In the genomic region with DNA sequence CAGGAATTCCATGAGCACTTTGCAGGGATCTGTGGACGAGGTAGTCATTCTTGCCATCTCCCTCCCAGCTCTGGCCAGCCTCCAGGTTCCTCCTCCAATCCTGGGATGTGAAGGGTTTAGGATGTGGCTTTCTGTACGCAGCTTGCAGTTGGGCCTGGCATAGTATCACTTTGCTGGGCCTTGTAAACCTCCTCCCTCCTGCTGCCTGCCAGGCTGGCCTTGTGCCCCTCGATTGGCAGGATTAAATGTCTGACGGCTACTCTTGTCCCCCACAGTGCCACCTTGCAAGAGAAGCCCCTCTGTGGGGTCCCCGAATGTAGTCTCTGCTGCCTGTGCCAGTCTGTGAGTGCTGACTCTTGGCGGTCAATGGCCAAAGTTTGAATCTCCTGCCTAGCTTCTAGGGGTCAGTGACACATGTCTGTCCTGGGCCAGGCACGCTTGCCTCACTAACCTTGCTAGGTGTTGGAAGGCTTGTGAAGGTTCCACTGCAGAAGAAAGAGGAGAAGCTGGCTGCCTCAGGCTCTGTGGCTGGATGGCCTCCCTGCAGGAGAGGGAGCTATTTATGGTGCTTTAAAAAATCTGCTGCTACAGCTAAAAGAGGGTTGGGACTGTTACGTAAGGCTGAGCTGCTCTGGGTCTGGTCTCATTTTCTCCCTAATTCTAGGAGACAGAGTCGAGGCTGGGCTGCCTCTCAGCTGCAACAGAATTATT, we compare ENCODE assay signal across 8 mouse cellular contexts. TPM values are rescaled to one million over a fixed set of nuclear protein-coding genes. Genes with fewer than 3 reads are reported as not detected.
A peak's percentile ranks its signal among the peaks of the same experiment; 100 is the strongest.
DNase-seq lines count a peak whose midpoint lies in the region; ATAC-seq and TF ChIP-seq lines count a peak whose summit lies in the region.

No protein-coding gene starts in this region.

- 0 out of 2 replicates have a peak, but pooled peaks have one; percentile 16 for ATAC-seq in lung, postnatal 0 days

- no peaks in the 10 kb centered on the region for H3K27me3 ChIP-seq in embryonic facial prominence, embryonic 10.5 days (replicated peaks; ENCODE audit: low read depth, poor library complexity, severe bottlenecking)
- H3K27me3 ChIP-seq in heart, embryonic 10.5 days (ENCODE audit: insufficient read depth, poor library complexity, severe bottlenecking) = no peaks in the 10 kb centered on the region
- no peaks in the 10 kb centered on the region for H3K27me3 ChIP-seq in lung, postnatal 0 days (replicated peaks; ENCODE audit: insufficient read depth, low read length)

- DNase-seq in adrenal gland, adult 2 months = peak; percentile 45
- no peak for DNase-seq in adrenal gland, postnatal 4 days (ENCODE audit: low spot score in 2 of 2)
- DNase-seq in embryonic facial prominence, embryonic 10.5 days (ENCODE audit: low spot score) = no peak
- DNase-seq in heart, embryonic 10.5 days (ENCODE audit: low spot score) = no peak
- DNase-seq in kidney, postnatal 36 days = peak; percentile 71 to 83
- peak; percentile 57 for DNase-seq in lung, postnatal 0 days (ENCODE audit: low spot score)
- DNase-seq in telencephalon, adult 2 months (ENCODE audit: low read depth, low spot score) = peak; percentile 96
- no peak for DNase-seq in ovary, postnatal 36 days (ENCODE audit: low spot score)

- H3K36me3 ChIP-seq in embryonic facial prominence, embryonic 10.5 days (replicated peaks) = no peaks in the 10 kb centered on the region
- H3K36me3 ChIP-seq in heart, embryonic 10.5 days = no peaks in the 10 kb centered on the region
- H3K36me3 ChIP-seq in lung, postnatal 0 days (ENCODE audit: insufficient read depth, low read length) = no peaks in the 10 kb centered on the region

- 82% methylated on average over 9 of the region's 9 CpGs for WGBS in embryonic facial prominence, embryonic 10.5 days
- 65% methylated on average over 9 of the region's 9 CpGs for WGBS in heart, embryonic 10.5 days
- WGBS in lung, postnatal 0 days = 55% methylated on average over 9 of the region's 9 CpGs

- peaks cover 61% of the 10 kb centered on the region for H3K4me1 ChIP-seq in embryonic facial prominence, embryonic 10.5 days
- H3K4me1 ChIP-seq in heart, embryonic 10.5 days = peaks cover 77% of the 10 kb centered on the region
- H3K4me1 ChIP-seq in lung, postnatal 0 days (ENCODE audit: insufficient read depth, low read depth, low read length) = peaks cover 15% of the 10 kb centered on the region

- no peak for TF ChIP-seq EP300 in lung, postnatal 0 days (IDR thresholded peaks at IDR 0.05)

- no peak overlapping the region for H3K4me3 ChIP-seq in embryonic facial prominence, embryonic 10.5 days
- no peak overlapping the region for H3K4me3 ChIP-seq in heart, embryonic 10.5 days
- no peak overlapping the region for H3K4me3 ChIP-seq in lung, postnatal 0 days (ENCODE audit: low read depth, low read length)

- H3K27ac ChIP-seq in embryonic facial prominence, embryonic 10.5 days (replicated peaks) = peak overlapping the region; percentile 21
- H3K27ac ChIP-seq in heart, embryonic 10.5 days = peak overlapping the region; percentile 75
- peak overlapping the region; percentile 51; the same call in 1 of the 2 replicates for H3K27ac ChIP-seq in lung, postnatal 0 days (ENCODE audit: low read length)

- H3K9ac ChIP-seq in lung, postnatal 0 days (replicated peaks; ENCODE audit: low read depth) = no peak overlapping the region

- no peak overlapping the region for H3K4me2 ChIP-seq in lung, postnatal 0 days (replicated peaks; ENCODE audit: low read depth, low read length)

- TF ChIP-seq CTCF in lung, postnatal 0 days (IDR thresholded peaks at IDR 0.05) = no peak; the same call in 1 of the 2 replicates

- no peaks in the 10 kb centered on the region for H3K9me3 ChIP-seq in embryonic facial prominence, embryonic 10.5 days
- H3K9me3 ChIP-seq in heart, embryonic 10.5 days = no peaks in the 10 kb centered on the region
- no peaks in the 10 kb centered on the region for H3K9me3 ChIP-seq in lung, postnatal 0 days (ENCODE audit: low read length)

RNA-seq across cellular contexts. Expression of a gene that starts 58.3 kb away (rescaled TPM):
- 10 to 100 TPM; 67.8 to 83.7 TPM for total RNA-seq in adrenal gland, adult 2 months (2021)
- 52.2 and 52.3 TPM in 2 replicates for polyA plus RNA-seq in adrenal gland, adult 2 months (2012; rRNA removed)
- total RNA-seq in adrenal gland, postnatal 4 days (2021) = 10 to 100 TPM; 76.0 to 83.4 TPM
- polyA plus RNA-seq in embryonic facial prominence, embryonic 10.5 days (2016; fragmentation: Nextera tagmentation; extraction: Ambion mirVana) = 14.1 and 14.7 TPM in 2 replicates
- 18.2 and 24.1 TPM in 2 replicates for polyA plus RNA-seq in heart, embryonic 10.5 days (2016; fragmentation: Nextera tagmentation; extraction: Ambion mirVana)
- 27.1 and 28.6 TPM in 2 replicates for polyA plus RNA-seq in lung, postnatal 0 days (2015; fragmentation: Nextera tagmentation; extraction: Ambion mirVana)

Comparison
In these comparisons a context has a peak if more than half of its experiments do, and no peak if none do; other contexts are left out.
1. DNase-seq: peak in adrenal gland, adult 2 months (single experiment), kidney, postnatal 36 days (2 of 2), lung, postnatal 0 days (single experiment) and telencephalon, adult 2 months (single experiment); none in adrenal gland, postnatal 4 days (0 of 2), embryonic facial prominence, embryonic 10.5 days (single experiment), heart, embryonic 10.5 days (single experiment) and ovary, postnatal 36 days (single experiment).
2. H3K27ac ChIP-seq: peak in every context shown above with its lines; median percentile 75 in heart, embryonic 10.5 days; 51 in lung, postnatal 0 days; 21 in embryonic facial prominence, embryonic 10.5 days.